Mouse (Mus musculus): Measurements from ENCODE around the gene 1190005I06Rik. TPM values are rescaled to one million over a fixed set of nuclear protein-coding genes. Genes with fewer than 3 reads are reported as not detected.

1190005I06Rik gene
- polyA plus RNA-seq, 1 experiment from 2014 or later = 18.1 TPM

GRCm38 (mm10) chr8:120585521-120585920 lies 61.9 kb downstream of the 1190005I06Rik start:
- H3K9ac ChIP-seq = no peak overlapping the region
- H3K27me3 ChIP-seq (replicated peaks) = no peaks in the 10 kb centered on the region
- no peak overlapping the region for H3K4me2 ChIP-seq
- no peak overlapping the region for H3K4me3 ChIP-seq
- no peak overlapping the region for H3K27ac ChIP-seq
- ATAC-seq (replicated peaks) = no peak
- no peaks in the 10 kb centered on the region for H3K9me3 ChIP-seq
- H3K36me3 ChIP-seq (replicated peaks) = no peaks in the 10 kb centered on the region; the same call in 1 of the 2 replicates
- H3K4me1 ChIP-seq = peaks cover 13% of the 10 kb centered on the region
- WGBS = 90% methylated on average over 10 of the region's 10 CpGs

- Histone ChIP-seq H3K9ac (no peak overlapping the region), H3K36me3 (replicated peaks) (peaks cover 28% of the 10 kb centered on the region), H3K4me3 (no peak overlapping the region), H3K27me3 (replicated peaks) (no peaks in the 10 kb centered on the region), H3K27ac (no peak overlapping the region), H3K4me1 (no peaks in the 10 kb centered on the region), H3K9me3 (no peaks in the 10 kb centered on the region), H3K4me2 (no peak overlapping the region)
- WGBS = 85% methylated on average over 8 of the region's 8 CpGs
- no peak for ATAC-seq (replicated peaks)
Measured at GRCm38 (mm10) chr8:120581811-120582210, 65.6 kb downstream of the 1190005I06Rik start.

GRCm38 (mm10) chr8:120581329-120581728 lies 66.1 kb downstream of the 1190005I06Rik start:
- no peak for ATAC-seq (replicated peaks)
- WGBS = 90% methylated on average over 12 of the region's 12 CpGs
- Histone ChIP-seq H3K27ac (no peak overlapping the region), H3K9ac (no peak overlapping the region), H3K36me3 (replicated peaks) (peaks cover 32% of the 10 kb centered on the region), H3K4me1 (no peaks in the 10 kb centered on the region; the same call in 1 of the 2 replicates), H3K27me3 (replicated peaks) (no peaks in the 10 kb centered on the region), H3K4me2 (no peak overlapping the region), H3K4me3 (no peak overlapping the region), H3K9me3 (no peaks in the 10 kb centered on the region)

GRCm38 (mm10) chr8:120580336-120581000 lies 67.0 kb downstream of the 1190005I06Rik start:
- WGBS = 89% methylated on average over 8 of the region's 8 CpGs
- Histone ChIP-seq H3K27me3 (replicated peaks) (no peaks in the 10 kb centered on the region), H3K36me3 (replicated peaks) (peaks cover 32% of the 10 kb centered on the region), H3K9me3 (no peaks in the 10 kb centered on the region), H3K9ac (no peak overlapping the region), H3K4me2 (no peak overlapping the region), H3K27ac (no peak overlapping the region), H3K4me3 (no peak overlapping the region), H3K4me1 (no peaks in the 10 kb centered on the region; the same call in 1 of the 2 replicates)
- ATAC-seq (replicated peaks) = no peak

GRCm38 (mm10) chr8:120577821-120578220 lies 69.6 kb downstream of the 1190005I06Rik start:
- Histone ChIP-seq H3K36me3 (replicated peaks) (peaks cover 55% of the 10 kb centered on the region), H3K4me1 (no peaks in the 10 kb centered on the region; the same call in 1 of the 2 replicates), H3K27me3 (replicated peaks) (no peaks in the 10 kb centered on the region), H3K4me2 (no peak overlapping the region), H3K4me3 (no peak overlapping the region), H3K9me3 (no peaks in the 10 kb centered on the region), H3K27ac (no peak overlapping the region), H3K9ac (no peak overlapping the region)
- WGBS = 85% methylated on average over 17 of the region's 17 CpGs
- no peak for ATAC-seq (replicated peaks)

GRCm38 (mm10) chr8:120575801-120576200 lies 71.6 kb downstream of the 1190005I06Rik start:
- no peak overlapping the region for H3K27ac ChIP-seq
- H3K4me1 ChIP-seq = no peaks in the 10 kb centered on the region; the same call in 1 of the 2 replicates
- no peaks in the 10 kb centered on the region for H3K27me3 ChIP-seq (replicated peaks)
- H3K4me3 ChIP-seq = no peak overlapping the region
- H3K9me3 ChIP-seq = no peaks in the 10 kb centered on the region
- no peak for ATAC-seq (replicated peaks)
- peaks cover 70% of the 10 kb centered on the region for H3K36me3 ChIP-seq (replicated peaks)
- 66% methylated on average over 9 of the region's 9 CpGs for WGBS
- H3K4me2 ChIP-seq = no peak overlapping the region
- no peak overlapping the region for H3K9ac ChIP-seq

GRCm38 (mm10) chr8:120574941-120575340 lies 72.5 kb downstream of the 1190005I06Rik start:
- Histone ChIP-seq H3K4me3 (no peak overlapping the region), H3K9me3 (no peaks in the 10 kb centered on the region), H3K36me3 (replicated peaks) (peaks cover 65% of the 10 kb centered on the region), H3K4me2 (no peak overlapping the region), H3K4me1 (peaks cover 2% of the 10 kb centered on the region; the same call in 1 of the 2 replicates), H3K27ac (no peak overlapping the region), H3K27me3 (replicated peaks) (no peaks in the 10 kb centered on the region), H3K9ac (no peak overlapping the region)
- no peak for ATAC-seq (replicated peaks)
- WGBS = 80% methylated on average over 19 of the region's 19 CpGs

- H3K4me1 ChIP-seq = peaks cover 2% of the 10 kb centered on the region; the same call in 1 of the 2 replicates
- no peaks in the 10 kb centered on the region for H3K9me3 ChIP-seq
- peaks cover 62% of the 10 kb centered on the region for H3K36me3 ChIP-seq (replicated peaks)
- H3K27me3 ChIP-seq (replicated peaks) = no peaks in the 10 kb centered on the region
- ATAC-seq (replicated peaks) = no peak
- H3K4me2 ChIP-seq = no peak overlapping the region
- no peak overlapping the region for H3K9ac ChIP-seq
- H3K4me3 ChIP-seq = no peak overlapping the region
- no peak overlapping the region for H3K27ac ChIP-seq
- WGBS = 65% methylated on average over 11 of the region's 11 CpGs
Measured at GRCm38 (mm10) chr8:120573866-120574265, 73.6 kb downstream of the 1190005I06Rik start.

- Histone ChIP-seq H3K4me3 (no peak overlapping the region), H3K36me3 (replicated peaks) (peaks cover 66% of the 10 kb centered on the region), H3K4me1 (peaks cover 2% of the 10 kb centered on the region; the same call in 1 of the 2 replicates), H3K9ac (no peak overlapping the region), H3K27me3 (replicated peaks) (no peaks in the 10 kb centered on the region), H3K9me3 (no peaks in the 10 kb centered on the region), H3K27ac (no peak overlapping the region), H3K4me2 (no peak overlapping the region)
- 79% methylated on average over 21 of the region's 21 CpGs for WGBS
- ATAC-seq (replicated peaks) = no peak
Measured at GRCm38 (mm10) chr8:120572534-120572933, 74.9 kb downstream of the 1190005I06Rik start.

GRCm38 (mm10) chr8:120571561-120571960 lies 75.9 kb downstream of the 1190005I06Rik start:
- no peak overlapping the region for H3K9ac ChIP-seq
- H3K4me1 ChIP-seq = peaks cover 7% of the 10 kb centered on the region; the same call in 1 of the 2 replicates
- H3K36me3 ChIP-seq (replicated peaks) = peaks cover 66% of the 10 kb centered on the region
- no peaks in the 10 kb centered on the region for H3K27me3 ChIP-seq (replicated peaks)
- no peak overlapping the region for H3K27ac ChIP-seq
- no peak overlapping the region for H3K4me3 ChIP-seq
- no peaks in the 10 kb centered on the region for H3K9me3 ChIP-seq
- ATAC-seq (replicated peaks) = no peak
- no peak overlapping the region for H3K4me2 ChIP-seq
- 75% methylated on average over 8 of the region's 8 CpGs for WGBS

GRCm38 (mm10) chr8:120569939-120570715 lies 77.3 kb downstream of the 1190005I06Rik start:
- H3K9me3 ChIP-seq = no peaks in the 10 kb centered on the region
- no peak overlapping the region for H3K9ac ChIP-seq
- WGBS = 62% methylated on average over 13 of the region's 13 CpGs
- H3K27me3 ChIP-seq (replicated peaks) = no peaks in the 10 kb centered on the region
- H3K4me1 ChIP-seq = peaks cover 20% of the 10 kb centered on the region
- no peak overlapping the region for H3K4me2 ChIP-seq
- no peak overlapping the region for H3K4me3 ChIP-seq
- peaks cover 61% of the 10 kb centered on the region for H3K36me3 ChIP-seq (replicated peaks)
- no peak for ATAC-seq (replicated peaks)
- no peak overlapping the region for H3K27ac ChIP-seq

- H3K9ac ChIP-seq = no peak overlapping the region
- no peaks in the 10 kb centered on the region for H3K9me3 ChIP-seq
- no peak for ATAC-seq (replicated peaks)
- no peak overlapping the region for H3K27ac ChIP-seq
- no peak overlapping the region for H3K4me3 ChIP-seq
- WGBS = 90% methylated on average over 17 of the region's 17 CpGs
- H3K27me3 ChIP-seq (replicated peaks) = no peaks in the 10 kb centered on the region
- no peak overlapping the region for H3K4me2 ChIP-seq
- H3K4me1 ChIP-seq = peaks cover 30% of the 10 kb centered on the region
- peaks cover 53% of the 10 kb centered on the region for H3K36me3 ChIP-seq (replicated peaks)
Measured at GRCm38 (mm10) chr8:120569123-120569522, 78.3 kb downstream of the 1190005I06Rik start.
